Mouse (Mus musculus) E14TG2a.4 (cell line): Measurements from ENCODE around the gene Col6a2.

Source experiments
- H3K27me3 ChIP-seq: 2 replicates; pipeline ENCODE4 v1.6.1; 2014; ENCODE audit warnings: low read length, control low read depth; ENCODE audit not compliant: insufficient read depth
- H3K36me3 ChIP-seq: 2 replicates; pipeline ENCODE4 v1.6.1; 2014; ENCODE audit warnings: low read length, control low read depth; ENCODE audit not compliant: insufficient read depth
- H3K4me1 ChIP-seq: replicated peaks from 2 replicates; pipeline ENCODE4 v1.6.1; 2014; ENCODE audit warnings: low read depth, low read length, control low read depth
- H3K4me3 ChIP-seq: replicated peaks from 2 replicates; pipeline ENCODE4 v1.5.1; 2014; ENCODE audit warnings: mild to moderate bottlenecking, low read length
- H3K9me3 ChIP-seq: 2 replicates; pipeline ENCODE4 v1.6.1; 2014; ENCODE audit warnings: low read length, control low read depth
- CTCF ChIP-seq: conservative IDR thresholded peaks from 2 replicates; pipeline ENCODE4 v1.5.1; 2014; ENCODE audit warnings: low read length
- NANOG ChIP-seq: IDR thresholded peaks from 2 replicates; pipeline ENCODE4 v1.6.1; 2014; ENCODE audit warnings: borderline replicate concordance, low read length, mixed read lengths
- POU5F1 ChIP-seq: IDR thresholded peaks from 2 replicates; pipeline ENCODE4 v1.6.1; 2014; ENCODE audit warnings: low read length, borderline replicate concordance

The Col6a2 gene

DNA sequence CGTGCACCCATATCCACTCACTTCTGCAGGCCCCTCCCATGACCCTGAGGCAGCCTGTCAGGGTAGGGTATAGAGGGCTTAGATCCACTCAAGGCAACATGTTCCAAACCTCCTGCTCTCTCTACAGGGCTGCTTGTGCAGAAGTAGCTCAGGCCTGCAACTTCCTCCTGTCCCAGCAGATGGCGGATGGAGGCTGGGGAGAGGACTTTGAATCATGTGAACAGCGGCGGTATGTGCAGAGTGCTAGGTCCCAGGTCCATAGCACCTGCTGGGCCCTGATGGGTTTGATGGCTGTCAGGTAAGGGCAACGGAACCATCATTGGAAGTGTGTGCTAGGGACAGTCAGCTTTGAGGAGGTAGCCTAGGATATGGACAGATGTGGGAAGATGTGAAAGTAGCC is 73.0 kb downstream of the Col6a2 start:
- Histone ChIP-seq H3K9me3 (no peaks in the 10 kb centered on the region), H3K27me3 (no peaks in the 10 kb centered on the region)

DNA sequence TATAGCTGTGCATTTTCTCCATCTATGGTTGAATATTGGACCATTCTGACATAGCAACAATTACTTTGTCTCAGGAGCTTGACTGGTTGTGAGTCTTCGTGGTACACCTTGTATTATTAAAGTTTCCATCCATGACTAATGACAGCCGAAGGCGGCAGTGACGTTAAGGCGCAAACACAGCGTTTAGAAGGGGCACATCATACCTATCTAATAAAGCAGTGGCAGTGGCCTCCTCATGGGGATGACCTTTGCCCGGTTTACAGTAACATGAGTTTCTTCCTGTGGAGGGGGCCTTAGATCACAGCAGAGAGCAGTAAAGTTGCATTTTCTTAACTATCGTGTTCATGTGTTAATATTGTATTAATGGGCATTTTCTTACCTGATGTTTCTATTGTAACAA is 75.2 kb downstream of the Col6a2 start:
- H3K4me1 ChIP-seq, result peaks cover 29% of the 10 kb centered on the region
- TF ChIP-seq CTCF (no peak), NANOG (no peak), POU5F1 (no peak)

More for the DNA sequence above, 73.0 kb downstream of the Col6a2 start:
- Histone ChIP-seq H3K4me1 (peaks cover 29% of the 10 kb centered on the region), H3K36me3 (peaks cover 100% of the 10 kb centered on the region), H3K4me3 (no peak overlapping the region)
- TF ChIP-seq POU5F1, result no peak
- TF ChIP-seq CTCF, result peak; percentile 21
- TF ChIP-seq NANOG, result no peak

GRCm38 (mm10) chr10:76546566-76546965 is 76.9 kb downstream of the Col6a2 start:
- TF ChIP-seq CTCF (no peak), NANOG (no peak), POU5F1 (no peak)
- Histone ChIP-seq H3K4me1 (peaks cover 23% of the 10 kb centered on the region), H3K9me3 (no peaks in the 10 kb centered on the region), H3K27me3 (no peaks in the 10 kb centered on the region), H3K36me3 (peaks cover 100% of the 10 kb centered on the region), H3K4me3 (no peak overlapping the region)

More for the DNA sequence above, 75.2 kb downstream of the Col6a2 start:
- Histone ChIP-seq H3K27me3 (no peaks in the 10 kb centered on the region), H3K4me3 (no peak overlapping the region), H3K9me3 (no peaks in the 10 kb centered on the region), H3K36me3 (peaks cover 100% of the 10 kb centered on the region)
